Mouse (Mus musculus) spleen, adult 12 weeks (tissue): Measurements from ENCODE around the gene Fbxo28.
A peak's percentile ranks its signal among the peaks of the same experiment; 100 is the strongest.

Experiments
- DNase-seq: peaks from one replicate; pipeline ENCODE4 v3.0.0; 2022; ENCODE audit warnings: low spot score

Fbxo28 gene

GRCm38 (mm10) chr1:182288601-182289000, 52.8 kb downstream of the Fbxo28 start:
- no peak for DNase-seq

DNA sequence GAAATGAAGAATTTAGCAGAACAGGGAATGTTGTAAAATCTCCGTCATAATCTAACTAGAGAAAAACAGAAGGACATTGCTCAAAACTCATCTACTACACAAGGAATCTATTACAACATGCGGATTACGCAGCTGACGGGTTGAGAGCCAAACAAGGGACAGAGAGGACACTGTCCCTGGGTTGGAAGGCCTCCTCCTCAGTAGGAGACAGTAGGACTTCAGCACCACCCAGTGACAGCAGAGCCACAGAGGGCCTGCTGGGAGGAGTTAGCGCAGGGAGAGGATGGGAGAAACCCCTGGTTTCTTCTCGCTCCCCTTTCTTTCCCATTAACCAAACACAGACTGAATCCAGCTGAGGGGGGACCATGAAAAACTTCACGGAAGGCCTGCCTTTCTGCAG, 53.6 kb downstream of the Fbxo28 start:
- DNase-seq = no peak

DNA sequence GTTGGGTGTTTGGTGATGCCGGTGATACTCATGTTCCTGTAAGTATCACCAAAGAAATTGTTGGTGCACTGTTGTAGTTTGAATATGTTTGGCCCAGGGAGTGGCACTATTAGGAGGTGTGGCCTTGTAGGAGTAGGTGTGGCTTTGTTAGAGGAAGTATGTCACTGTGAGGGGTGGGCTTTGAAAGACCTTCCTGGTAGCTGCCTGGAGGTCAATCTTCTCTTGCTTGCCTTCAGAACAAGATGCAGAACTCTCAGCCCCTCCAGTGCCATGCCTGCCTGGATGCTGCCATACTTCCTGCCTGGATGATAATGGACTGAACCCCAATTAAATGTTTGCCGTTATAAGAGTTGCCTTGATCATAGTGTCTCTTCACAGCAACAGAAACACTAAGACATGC, 56.6 kb downstream of the Fbxo28 start:
- DNase-seq = no peak

GRCm38 (mm10) chr1:182283231-182283630, 58.2 kb downstream of the Fbxo28 start:
- no peak for DNase-seq

DNA sequence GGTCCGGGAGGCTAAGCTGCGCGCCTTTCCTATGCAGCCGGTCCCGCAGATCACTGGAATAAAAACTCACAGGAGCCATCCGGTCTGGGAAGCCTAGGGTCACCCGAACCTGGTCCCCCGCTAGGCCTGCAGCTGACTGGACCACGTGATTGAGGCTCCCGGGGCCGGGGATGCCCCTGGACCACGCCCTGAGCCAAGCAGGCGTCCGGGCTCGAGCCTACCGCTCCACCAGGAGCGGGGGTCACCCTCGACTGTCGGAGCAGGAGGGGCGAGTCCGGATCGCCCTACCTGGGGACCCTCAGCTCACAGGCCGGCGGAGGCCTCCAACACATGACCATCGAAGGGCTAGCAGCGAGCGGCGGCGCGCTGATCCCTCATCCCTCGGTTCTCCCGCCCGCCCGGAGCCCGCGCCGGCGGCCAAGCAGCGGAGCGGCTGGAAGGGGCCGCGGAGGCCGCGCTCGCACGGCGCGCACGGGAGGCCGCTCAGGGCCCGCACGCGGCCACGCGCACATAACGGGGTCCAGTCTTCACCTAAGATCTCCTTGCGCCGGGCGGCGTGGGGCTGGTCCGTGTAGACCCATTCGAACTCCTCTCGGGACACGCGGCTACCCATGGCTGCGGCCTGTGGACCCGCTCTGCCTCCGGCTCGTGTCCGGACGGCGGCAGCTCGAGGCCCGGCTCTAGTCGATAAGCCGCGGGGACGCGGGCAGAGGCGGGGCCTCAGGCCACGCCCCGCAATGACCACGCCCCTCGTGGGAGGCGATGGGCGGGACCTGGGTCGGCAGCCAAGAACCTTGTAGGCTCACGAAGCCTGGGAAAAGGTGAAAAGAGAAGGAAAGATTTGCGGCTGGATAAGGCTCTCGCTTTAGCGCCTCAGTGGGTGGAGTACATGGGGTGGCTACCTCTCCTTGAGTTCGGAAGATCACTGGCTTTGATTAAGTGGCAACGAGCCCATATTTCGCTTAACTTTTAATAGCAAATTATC, 59.0 kb downstream of the Fbxo28 start, which contains the start of gene Degs1:
Gene Degs1 (minus strand): TSS at position 714 of the 985 bp plus-strand sequence.
- peak; percentile 98 for DNase-seq

DNA sequence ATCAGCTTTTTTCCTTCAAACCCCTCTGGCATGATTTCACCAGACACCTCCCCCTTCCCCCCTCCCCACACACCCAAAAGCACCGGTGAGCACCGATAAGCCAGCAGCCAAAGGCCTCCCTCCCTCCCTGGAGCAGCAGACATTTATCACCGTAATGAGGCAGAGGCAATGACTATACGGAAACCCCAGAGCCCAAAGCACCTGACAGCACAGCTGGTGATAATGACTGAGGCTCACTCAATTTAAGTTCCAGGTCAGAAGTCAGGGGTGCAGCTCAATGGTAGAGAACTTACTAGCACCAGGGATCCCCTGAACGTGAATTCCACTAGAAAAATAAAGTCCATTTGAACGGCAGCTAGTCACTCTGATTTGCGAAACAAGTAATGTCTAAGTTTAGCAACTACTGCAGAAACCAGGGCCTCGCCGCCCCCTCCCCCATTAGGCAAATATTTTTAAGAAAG, 60.1 kb downstream of the Fbxo28 start:
- DNase-seq = peak; percentile 37

GRCm38 (mm10) chr1:182280577-182280976, 60.9 kb downstream of the Fbxo28 start:
- no peak for DNase-seq

GRCm38 (mm10) chr1:182280046-182280445, 61.4 kb downstream of the Fbxo28 start:
- no peak for DNase-seq

DNA sequence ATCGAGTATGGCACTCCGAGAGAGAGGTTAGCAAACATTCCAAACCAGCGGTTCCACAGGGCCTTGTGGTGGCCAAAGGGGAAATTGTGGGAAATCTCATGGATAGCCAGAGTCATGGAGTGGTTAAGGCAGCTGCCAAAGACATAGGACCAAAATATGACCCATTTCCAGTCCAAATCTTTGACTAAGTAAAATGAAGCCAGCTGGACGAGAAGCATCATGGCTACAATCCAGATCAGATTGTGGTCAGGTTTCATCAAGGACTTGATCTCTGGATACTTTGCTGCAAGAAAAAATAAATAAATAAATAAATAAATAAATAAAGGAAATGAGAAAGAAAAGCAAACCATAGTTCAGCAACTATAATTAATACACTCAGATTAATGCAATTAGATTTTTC, 62.0 kb downstream of the Fbxo28 start:
- no peak for DNase-seq

DNA sequence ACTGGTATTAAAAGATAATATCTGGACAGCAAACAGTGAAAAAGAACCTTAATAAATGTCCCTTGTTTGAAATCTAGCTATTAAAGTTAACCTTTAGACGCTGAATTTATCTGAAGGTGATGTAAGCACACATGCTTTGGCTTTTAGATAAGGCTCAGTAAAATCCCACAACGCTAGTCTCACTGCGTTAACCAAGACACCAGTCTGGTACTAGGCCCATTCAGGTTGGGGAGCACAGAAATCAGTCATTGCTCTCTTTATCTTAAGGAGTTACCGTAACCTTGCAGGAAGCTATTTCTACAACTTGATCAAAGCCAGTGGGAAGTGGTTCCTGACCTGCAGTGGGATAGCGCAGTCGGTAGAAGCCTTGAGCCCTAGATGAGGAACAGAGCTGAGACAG, 66.3 kb downstream of the Fbxo28 start:
- no peak for DNase-seq

DNA sequence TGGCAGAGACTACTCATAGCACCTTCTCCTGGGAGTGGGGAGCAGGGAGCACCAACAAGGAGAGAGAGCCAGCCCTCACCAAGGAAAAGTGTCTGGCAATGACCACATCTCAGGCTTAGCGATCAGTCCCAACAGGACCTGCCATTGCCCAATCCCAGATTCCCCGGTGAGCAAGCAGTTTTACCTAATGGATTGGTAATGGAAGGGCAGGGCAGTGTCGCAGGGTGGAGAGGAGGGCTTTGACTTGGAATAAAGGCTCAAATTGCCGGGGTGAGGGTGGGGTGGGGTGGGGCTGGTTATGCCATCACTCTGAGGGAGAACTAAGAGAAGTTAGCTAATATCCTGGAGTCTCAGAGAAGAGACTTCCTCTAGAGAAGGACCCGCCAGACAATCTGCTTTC, 69.8 kb downstream of the Fbxo28 start:
- no peak for DNase-seq

GRCm38 (mm10) chr1:182271130-182271529, 70.3 kb downstream of the Fbxo28 start:
- DNase-seq = no peak

DNA sequence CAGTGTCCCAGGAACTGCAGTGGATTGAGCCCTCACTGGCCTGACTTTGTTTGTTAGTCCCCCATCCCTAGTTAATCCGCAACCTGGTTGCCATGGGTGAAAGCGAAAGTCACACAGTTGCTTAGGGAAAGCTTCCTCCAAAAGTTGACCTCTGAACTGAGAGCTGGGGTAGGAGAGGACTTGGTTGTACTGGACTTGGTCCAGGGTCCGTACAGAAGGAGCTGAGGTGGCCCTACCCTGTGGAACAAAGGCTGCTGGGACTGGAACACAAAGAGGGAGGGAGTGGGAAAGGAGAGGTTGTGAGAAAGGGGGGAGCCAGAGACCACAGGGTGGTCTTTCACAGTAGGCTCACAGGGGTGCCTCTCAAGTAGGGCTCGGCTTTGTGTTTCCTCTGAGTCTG, 73.1 kb downstream of the Fbxo28 start:
- no peak for DNase-seq

DNA sequence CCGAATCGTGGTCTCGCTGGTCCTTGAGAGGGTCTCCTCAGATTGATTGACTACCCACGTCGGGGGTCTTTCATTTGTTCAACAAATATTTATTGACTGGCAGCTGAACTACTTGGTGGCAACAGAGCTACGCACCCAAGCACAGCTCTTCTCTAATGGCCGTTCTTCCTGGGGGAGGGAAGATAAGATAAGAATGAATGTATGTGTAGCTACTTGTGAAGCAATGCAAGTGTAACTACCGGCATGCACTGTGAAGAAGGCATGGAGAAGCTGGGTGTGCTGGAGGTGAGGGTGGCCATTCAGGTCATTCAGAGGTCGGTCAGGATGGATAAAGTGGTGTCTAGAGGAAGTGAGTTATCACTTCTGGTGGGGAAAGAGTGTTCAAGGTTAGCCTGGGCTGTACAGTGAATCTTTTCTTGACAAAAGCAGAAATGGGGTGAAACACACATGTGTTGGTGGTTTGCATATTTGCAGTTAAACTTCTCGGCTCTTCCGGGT, 75.4 kb downstream of the Fbxo28 start:
- DNase-seq = no peak
